Mouse (Mus musculus) bone marrow macrophage, adult 2 months (primary cell): ENCODE data around the gene Eif4h. TPM values are rescaled to one million over a fixed set of nuclear protein-coding genes. Genes with fewer than 3 reads are reported as not detected.
A peak's percentile ranks its signal among the peaks of the same experiment; 100 is the strongest.

ENCODE experiments used
- H3K27ac ChIP-seq: 2 replicates; pipeline ENCODE4 v1.5.1; 2012; ENCODE audit warnings: low read depth, low read length; ENCODE audit not compliant: insufficient read depth
- H3K4me1 ChIP-seq: 2 replicates; pipeline ENCODE4 v1.6.1; 2012; ENCODE audit warnings: low read length; ENCODE audit not compliant: control insufficient read depth, insufficient read depth
- H3K4me3 ChIP-seq: 2 replicates; pipeline ENCODE4 v1.5.1; 2012; ENCODE audit warnings: mild to moderate bottlenecking, low read length, moderate library complexity; ENCODE audit not compliant: insufficient read depth
- CTCF ChIP-seq: IDR thresholded peaks from 2 replicates; pipeline ENCODE4 v1.5.1; 2012; ENCODE audit warnings: low read depth, mild to moderate bottlenecking, low read length, moderate library complexity
- POLR2A ChIP-seq: IDR thresholded peaks from 2 replicates; pipeline ENCODE4 v1.6.1; 2012; ENCODE audit warnings: mild to moderate bottlenecking, low read depth, low read length, borderline replicate concordance
- polyA plus RNA-seq: library from polyadenylated mRNA; stranded (reverse); fragments of >200 nt; gene quantifications from 2 replicates; pipeline ENCODE4 v1.2.4, GENCODE M21; 2012; ENCODE audit not compliant: missing spikeins, insufficient read depth, insufficient read length

Gene Eif4h
- polyA plus RNA-seq, 1 experiment = 169 TPM

DNA sequence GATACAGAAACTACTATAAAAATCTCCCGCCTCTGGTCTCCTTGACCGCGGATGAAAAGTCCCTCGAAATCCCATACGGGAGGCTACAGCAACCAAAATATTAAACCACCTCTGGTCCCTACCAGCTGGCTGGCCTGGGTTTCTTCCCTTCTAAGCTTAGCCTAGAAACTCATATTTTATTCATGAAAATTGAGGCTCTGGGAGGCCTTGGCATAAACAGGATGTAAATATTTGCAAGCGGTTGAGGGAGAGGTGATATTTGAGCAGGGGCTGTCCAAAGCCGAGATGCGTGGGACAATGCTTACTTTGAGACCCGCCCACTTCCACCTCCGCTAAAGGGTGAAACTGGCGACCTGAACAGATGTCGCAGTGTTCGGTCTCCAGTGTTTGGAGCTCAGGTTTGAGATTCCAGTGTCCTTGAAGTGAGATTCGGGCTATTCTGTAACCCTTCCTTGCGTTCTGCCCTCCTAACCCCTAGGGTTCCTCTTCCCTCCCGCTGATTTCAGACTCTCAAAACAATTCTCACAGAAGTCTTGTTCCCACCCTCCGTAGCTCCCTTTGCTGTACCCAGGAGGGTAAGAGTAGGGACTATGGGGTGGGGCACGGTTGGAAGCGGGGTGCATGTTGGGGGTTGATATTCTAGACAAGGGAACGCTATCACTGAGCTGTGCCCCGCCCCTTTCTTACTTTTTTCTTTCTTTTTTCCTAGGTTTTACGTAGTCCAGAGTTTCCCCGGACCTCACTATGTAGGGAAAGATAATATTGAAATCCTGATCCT, 67.4 kb downstream of the Eif4h start:
- no peak for TF ChIP-seq CTCF
- no peak for TF ChIP-seq POLR2A
- Histone ChIP-seq H3K4me1 (peaks cover 23% of the 10 kb centered on the region), H3K27ac (no peak overlapping the region)

More for the DNA sequence above, 67.4 kb downstream of the Eif4h start:
- H3K4me3 ChIP-seq = peak overlapping the region; percentile 61

Other genes with a start within 250 kb of the Eif4h start
- 8.8 and 9.6 TPM in 2 replicates for gene Gtf2ird1, start 182.8 kb downstream of the Eif4h start, polyA plus RNA-seq
- 13.1 and 14.3 TPM in 2 replicates for gene Clip2, start 87.1 kb downstream of the Eif4h start, polyA plus RNA-seq
- gene Syna, start 79.3 kb downstream of the Eif4h start, polyA plus RNA-seq = not detected in 2 replicates
- 90.0 and 91.9 TPM in 2 replicates for gene Rfc2, start 58.1 kb downstream of the Eif4h start, polyA plus RNA-seq
- gene Lat2, start 24.5 kb downstream of the Eif4h start, polyA plus RNA-seq = 202 and 213 TPM in 2 replicates
- gene Limk1, start 49.1 kb upstream of the Eif4h start, polyA plus RNA-seq = 9.4 and 13.1 TPM in 2 replicates
- not detected in 2 replicates for gene Eln, start 107.8 kb upstream of the Eif4h start, polyA plus RNA-seq